In genomic region chr13:94859256-94859655, GRCm38 (mm10) we compare ENCODE assay signal across 33 mouse cellular contexts. TPM values are rescaled to one million over a fixed set of nuclear protein-coding genes. Genes with fewer than 3 reads are reported as not detected.
"Had no signal": no experiment of that assay in that cellular context is flagged by ENCODE, and none has a peak within 500 bp of the region (broad histone marks: within the 10 kb centered on the region; RNA-seq: fewer than 3 reads in every experiment).

No protein-coding gene starts in this region.

- ATAC-seq: lung, postnatal 0 days; midbrain, embryonic 13.5 days; midbrain, embryonic 15.5 days; midbrain, embryonic 16.5 days had no signal

- H3K4me2 ChIP-seq: limb, embryonic 12.5 days; limb, embryonic 13.5 days; limb, embryonic 15.5 days; liver, embryonic 11.5 days; liver, embryonic 13.5 days; liver, embryonic 15.5 days; lung, embryonic 15.5 days; midbrain, embryonic 11.5 days; midbrain, embryonic 12.5 days; midbrain, embryonic 13.5 days; midbrain, embryonic 15.5 days; neural tube, embryonic 12.5 days had no signal

- H3K9ac ChIP-seq: limb, embryonic 12.5 days; limb, embryonic 13.5 days; limb, embryonic 15.5 days; liver, embryonic 13.5 days; liver, embryonic 14.5 days; liver, embryonic 15.5 days; lung, embryonic 15.5 days; midbrain, embryonic 12.5 days; midbrain, embryonic 13.5 days; midbrain, embryonic 15.5 days; neural tube, embryonic 12.5 days had no signal

- H3K4me3 ChIP-seq: left cerebral cortex, adult 2 months; limb, embryonic 10.5 days; limb, embryonic 12.5 days; limb, embryonic 13.5 days; limb, embryonic 15.5 days; liver, embryonic 13.5 days; liver, embryonic 15.5 days; lung, embryonic 15.5 days; megakaryocyte, embryonic 14.5 days; midbrain, embryonic 10.5 days; midbrain, embryonic 12.5 days; midbrain, embryonic 13.5 days; midbrain, embryonic 15.5 days; myocyte; neural tube, embryonic 12.5 days had no signal

- H3K36me3 ChIP-seq: limb, embryonic 10.5 days; limb, embryonic 12.5 days; limb, embryonic 13.5 days; limb, embryonic 15.5 days; liver, embryonic 13.5 days; liver, embryonic 15.5 days; lung, embryonic 15.5 days; midbrain, embryonic 10.5 days; midbrain, embryonic 12.5 days; midbrain, embryonic 13.5 days; midbrain, embryonic 15.5 days; neural tube, embryonic 12.5 days had no signal

- H3K9me3 ChIP-seq: limb, embryonic 10.5 days; limb, embryonic 12.5 days; limb, embryonic 13.5 days; limb, embryonic 15.5 days; liver, embryonic 13.5 days; liver, embryonic 15.5 days; lung, embryonic 15.5 days; midbrain, embryonic 10.5 days; midbrain, embryonic 12.5 days; midbrain, embryonic 13.5 days; midbrain, embryonic 15.5 days; neural tube, embryonic 12.5 days had no signal

- DNase-seq: left cerebral cortex, postnatal 4 days; liver; liver, embryonic 13.5 days; lung, adult 2 months; lung, postnatal 10 days; lung, postnatal 14 days; lung, postnatal 36 days; lung, postnatal 4 days; midbrain, embryonic 14.5 days had no signal

- H3K4me1 ChIP-seq: limb, embryonic 12.5 days; limb, embryonic 13.5 days; limb, embryonic 15.5 days; liver, embryonic 13.5 days; liver, embryonic 15.5 days; lung, embryonic 15.5 days; midbrain, embryonic 10.5 days; midbrain, embryonic 12.5 days; midbrain, embryonic 13.5 days; midbrain, embryonic 15.5 days; neural tube, embryonic 12.5 days had no signal

- H3K27ac ChIP-seq: left cerebral cortex, adult 2 months; limb, embryonic 10.5 days; limb, embryonic 12.5 days; limb, embryonic 13.5 days; limb, embryonic 15.5 days; liver, embryonic 13.5 days; liver, embryonic 14.5 days; liver, embryonic 15.5 days; lung, embryonic 15.5 days; macrophage; midbrain, embryonic 10.5 days; midbrain, embryonic 12.5 days; midbrain, embryonic 13.5 days; midbrain, embryonic 15.5 days; neural tube, embryonic 12.5 days had no signal

RNA-seq across cellular contexts. Expression of gene Otp, which starts 16.1 kb away (rescaled TPM):
- polyA plus RNA-seq: limb, embryonic 10.5 days; limb, embryonic 11.5 days; limb, embryonic 12.5 days; limb, embryonic 13.5 days; limb, embryonic 15.5 days; liver, adult 2 months; liver, embryonic 11.5 days; liver, embryonic 13.5 days; liver, embryonic 14.5 days; liver, embryonic 15.5 days; liver, embryonic 16.5 days; lung, adult 2 months; lung, embryonic 15.5 days; lung, embryonic 16.5 days; lung, postnatal 0 days; macrophage; myocyte had no signal
